Mouse (Mus musculus): ENCODE results near the gene Btn2a2. TPM values are rescaled to one million over a fixed set of nuclear protein-coding genes. Genes with fewer than 3 reads are reported as not detected.
A peak's percentile ranks its signal among the peaks of the same experiment; 100 is the strongest.
"Not testable (repeated sequence)": the region's sequence is repeated elsewhere in the genome, so short reads cannot be mapped to it uniquely, and the experiment has no call there.

The Btn2a2 gene
- polyA plus RNA-seq, 1 experiment from 2014 or later, result 0.40 TPM

DNA sequence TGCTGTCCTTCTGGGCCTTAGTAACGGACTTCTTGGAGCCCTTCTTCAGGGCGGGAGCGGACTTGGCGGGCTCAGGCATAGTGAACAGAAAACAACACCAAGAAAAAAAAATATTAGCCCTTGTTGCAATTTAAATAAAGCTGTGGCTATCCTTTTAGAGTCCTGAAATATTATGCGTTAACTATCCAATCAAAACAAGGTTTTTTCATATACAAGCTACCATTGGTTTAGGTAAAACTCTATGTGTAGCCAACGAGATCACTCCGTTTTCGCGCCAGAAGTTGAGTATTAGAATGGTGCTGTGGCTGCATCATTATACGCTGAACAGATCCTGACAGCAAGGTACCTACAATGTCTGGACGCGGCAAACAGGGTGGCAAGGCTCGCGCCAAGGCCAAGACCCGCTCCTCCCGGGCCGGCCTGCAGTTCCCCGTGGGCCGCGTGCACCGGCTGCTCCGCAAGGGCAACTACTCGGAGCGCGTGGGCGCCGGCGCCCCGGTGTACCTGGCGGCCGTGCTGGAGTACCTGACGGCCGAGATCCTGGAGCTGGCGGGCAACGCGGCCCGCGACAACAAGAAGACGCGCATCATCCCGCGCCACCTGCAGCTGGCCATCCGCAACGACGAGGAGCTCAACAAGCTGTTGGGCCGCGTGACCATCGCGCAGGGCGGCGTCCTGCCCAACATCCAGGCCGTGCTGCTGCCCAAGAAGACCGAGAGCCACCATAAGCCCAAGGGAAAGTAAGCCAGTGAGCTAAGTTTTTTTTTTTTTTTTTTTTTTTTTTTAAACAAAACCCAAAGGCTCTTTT lies 45.1 kb upstream of the Btn2a2 start, which contains the start of gene Hist1h2af:
Gene Hist1h2af, plus strand, starts transcription at position 347 of the 808 bp plus-strand sequence.
- H3K4me2 ChIP-seq (ENCODE audit: low read depth, low read length), result peak within 1 kb of the TSS; percentile 78
- not testable (repeated sequence) for H3K36me3 ChIP-seq (ENCODE audit: control insufficient read depth, insufficient read depth, low read length)

DNA sequence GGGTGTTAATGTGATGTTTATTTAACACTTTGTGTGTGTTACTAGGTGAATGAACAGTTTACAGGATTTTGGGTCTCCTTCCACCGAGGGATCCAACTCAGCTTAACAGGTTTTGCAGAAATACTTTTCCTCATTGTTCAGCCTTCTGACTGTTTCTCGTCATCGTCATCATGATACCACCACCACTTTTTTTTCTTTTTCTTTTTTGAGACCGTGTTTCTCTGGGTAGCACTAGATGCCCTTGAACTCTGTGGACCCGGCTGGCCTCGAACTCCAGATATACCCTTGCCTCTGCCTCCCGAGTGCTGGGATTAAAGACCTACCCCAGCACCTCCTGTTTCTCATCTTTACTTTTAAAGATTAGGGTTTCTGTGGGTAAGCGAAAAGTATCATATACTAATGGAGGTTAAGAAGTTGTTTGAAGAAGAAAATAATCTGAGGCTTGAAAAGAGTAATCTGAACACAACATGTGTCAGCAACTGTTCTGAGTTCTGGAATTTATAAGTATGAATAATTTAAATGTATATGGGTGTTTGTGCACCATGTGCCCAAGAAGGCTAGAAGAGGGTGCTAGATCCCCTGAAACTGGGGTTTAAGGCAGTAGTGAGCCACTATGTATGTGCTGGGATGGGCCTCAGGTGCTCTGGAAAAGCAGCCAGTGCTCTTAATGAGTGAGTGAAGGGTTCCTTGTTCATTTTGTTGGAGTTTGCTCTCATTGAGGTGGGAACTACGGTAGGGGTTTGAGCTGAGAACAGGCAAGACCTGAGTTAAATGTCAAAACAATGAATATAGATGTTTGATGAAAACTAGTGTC lies 43.8 kb upstream of the Btn2a2 start:
- peaks cover 34% of the 10 kb centered on the region for H3K4me1 ChIP-seq (ENCODE audit: control insufficient read depth, insufficient read depth, low read length)
- 18% methylated on average over 9 of the region's 9 CpGs for WGBS

More for the DNA sequence above, 45.1 kb upstream of the Btn2a2 start, which contains the start of gene Hist1h2af:
- Histone ChIP-seq H3K27ac (replicated peaks; ENCODE audit: low read depth, low read length) (peak within 1 kb of the TSS; percentile 99), H3K4me3 (ENCODE audit: low read depth, low read length) (peak within 1 kb of the TSS; percentile 56), H3K4me1 (ENCODE audit: control insufficient read depth, insufficient read depth, low read length) (peaks cover 34% of the 10 kb centered on the region), H3K9ac (ENCODE audit: low read depth, low read length) (peak within 1 kb of the TSS; percentile 79)
- DNase-seq (ENCODE audit: low spot score) (peak; percentile 97), ATAC-seq (ENCODE audit: low read depth) (peak; percentile 45)
- not testable (repeated sequence) for H3K9me3 ChIP-seq (ENCODE audit: control insufficient read depth, low read length); H3K27me3 ChIP-seq (replicated peaks; ENCODE audit: control insufficient read depth, insufficient read depth, low read length)
- WGBS, result 0% methylated on average over 22 of the region's 53 CpGs

DNA sequence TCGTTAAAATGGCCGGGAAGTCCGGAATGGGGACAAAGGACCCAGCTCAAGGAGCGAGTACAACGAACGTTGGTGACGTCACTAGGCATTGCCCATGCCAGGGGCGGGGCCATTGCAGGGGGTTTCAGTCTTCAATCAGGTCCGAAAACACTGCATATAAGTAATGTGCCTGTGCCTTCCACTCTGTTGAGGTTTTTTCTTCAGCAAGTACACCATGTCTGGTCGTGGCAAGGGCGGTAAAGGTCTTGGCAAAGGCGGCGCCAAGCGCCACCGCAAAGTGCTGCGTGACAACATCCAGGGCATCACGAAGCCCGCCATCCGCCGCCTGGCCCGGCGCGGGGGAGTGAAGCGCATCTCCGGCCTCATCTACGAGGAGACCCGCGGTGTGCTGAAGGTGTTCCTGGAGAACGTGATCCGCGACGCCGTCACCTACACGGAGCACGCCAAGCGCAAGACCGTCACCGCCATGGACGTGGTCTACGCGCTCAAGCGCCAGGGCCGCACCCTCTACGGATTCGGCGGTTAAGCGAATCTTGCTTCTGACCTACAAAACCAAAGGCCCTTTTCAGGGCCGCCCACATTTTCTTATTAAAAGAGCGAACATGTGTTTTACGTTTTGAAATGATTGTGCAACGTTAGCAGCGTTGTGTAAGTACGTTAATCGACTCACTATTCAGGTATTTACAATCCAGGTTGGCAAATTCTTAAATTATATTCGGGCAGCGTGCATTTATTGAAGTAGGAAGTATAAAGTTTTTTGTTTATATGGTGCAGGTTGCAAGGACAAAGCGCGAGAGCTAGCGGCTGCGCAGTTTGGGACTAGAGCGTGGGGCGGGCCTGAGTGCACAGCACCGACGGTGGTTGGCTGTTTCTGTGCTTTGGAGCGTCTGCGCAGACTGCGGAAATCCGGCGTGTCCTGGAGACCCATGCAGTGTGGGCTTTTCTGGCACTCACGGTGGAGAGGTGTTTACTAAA lies 42.5 kb upstream of the Btn2a2 start, which contains the start of gene Hist1h4h:
Gene Hist1h4h, plus strand, starts transcription at position 150 of the 975 bp plus-strand sequence.
- peaks cover 23% of the 10 kb centered on the region for H3K4me1 ChIP-seq (ENCODE audit: control insufficient read depth, insufficient read depth, low read length)
- H3K27ac ChIP-seq (replicated peaks; ENCODE audit: low read depth, low read length), result peak within 1 kb of the TSS; percentile 99
- H3K9ac ChIP-seq (ENCODE audit: low read depth, low read length), result peak within 1 kb of the TSS; percentile 79
- peak within 1 kb of the TSS; percentile 56 for H3K4me3 ChIP-seq (ENCODE audit: low read depth, low read length)
- peak; percentile 84 for ATAC-seq (ENCODE audit: low read depth)
- peak within 1 kb of the TSS; percentile 78 for H3K4me2 ChIP-seq (ENCODE audit: low read depth, low read length)
- WGBS, result under 1% methylated on average over 43 of the region's 70 CpGs
- H3K36me3 ChIP-seq (ENCODE audit: control insufficient read depth, insufficient read depth, low read length), result no peaks in the 10 kb centered on the region
- H3K27me3 ChIP-seq (replicated peaks; ENCODE audit: control insufficient read depth, insufficient read depth, low read length), result no peaks in the 10 kb centered on the region
- no peaks in the 10 kb centered on the region for H3K9me3 ChIP-seq (ENCODE audit: control insufficient read depth, low read length)
- DNase-seq (ENCODE audit: low spot score), result peak; percentile 98

More for the DNA sequence above, 43.8 kb upstream of the Btn2a2 start:
- DNase-seq (ENCODE audit: low spot score) (no peak), ATAC-seq (ENCODE audit: low read depth) (no peak)
- H3K9me3 ChIP-seq (ENCODE audit: control insufficient read depth, low read length), result no peaks in the 10 kb centered on the region
- H3K36me3 ChIP-seq (ENCODE audit: control insufficient read depth, insufficient read depth, low read length), result no peaks in the 10 kb centered on the region
- H3K4me3 ChIP-seq (ENCODE audit: low read depth, low read length), result peak overlapping the region; percentile 56
- peak overlapping the region; percentile 79 for H3K9ac ChIP-seq (ENCODE audit: low read depth, low read length)
- H3K4me2 ChIP-seq (ENCODE audit: low read depth, low read length), result peak overlapping the region; percentile 78
- H3K27ac ChIP-seq (replicated peaks; ENCODE audit: low read depth, low read length), result peak overlapping the region; percentile 99
- H3K27me3 ChIP-seq (replicated peaks; ENCODE audit: control insufficient read depth, insufficient read depth, low read length), result no peaks in the 10 kb centered on the region

- Histone ChIP-seq H3K27me3 (replicated peaks; ENCODE audit: control insufficient read depth, insufficient read depth, low read length) (no peaks in the 10 kb centered on the region), H3K36me3 (ENCODE audit: control insufficient read depth, insufficient read depth, low read length) (no peaks in the 10 kb centered on the region), H3K27ac (replicated peaks; ENCODE audit: low read depth, low read length) (peak overlapping the region; percentile 99), H3K9ac (ENCODE audit: low read depth, low read length) (peak overlapping the region; percentile 79), H3K9me3 (ENCODE audit: control insufficient read depth, low read length) (no peaks in the 10 kb centered on the region), H3K4me3 (ENCODE audit: low read depth, low read length) (peak overlapping the region; percentile 56), H3K4me2 (ENCODE audit: low read depth, low read length) (peak overlapping the region; percentile 78), H3K4me1 (ENCODE audit: control insufficient read depth, insufficient read depth, low read length) (peaks cover 21% of the 10 kb centered on the region)
- ATAC-seq (ENCODE audit: low read depth) (no peak), DNase-seq (ENCODE audit: low spot score) (peak; percentile 68)
- WGBS, result under 1% methylated on average over 20 of the region's 20 CpGs
Measured at GRCm38 (mm10) chr13:23530181-23530900, 41.7 kb upstream of the Btn2a2 start.

DNA sequence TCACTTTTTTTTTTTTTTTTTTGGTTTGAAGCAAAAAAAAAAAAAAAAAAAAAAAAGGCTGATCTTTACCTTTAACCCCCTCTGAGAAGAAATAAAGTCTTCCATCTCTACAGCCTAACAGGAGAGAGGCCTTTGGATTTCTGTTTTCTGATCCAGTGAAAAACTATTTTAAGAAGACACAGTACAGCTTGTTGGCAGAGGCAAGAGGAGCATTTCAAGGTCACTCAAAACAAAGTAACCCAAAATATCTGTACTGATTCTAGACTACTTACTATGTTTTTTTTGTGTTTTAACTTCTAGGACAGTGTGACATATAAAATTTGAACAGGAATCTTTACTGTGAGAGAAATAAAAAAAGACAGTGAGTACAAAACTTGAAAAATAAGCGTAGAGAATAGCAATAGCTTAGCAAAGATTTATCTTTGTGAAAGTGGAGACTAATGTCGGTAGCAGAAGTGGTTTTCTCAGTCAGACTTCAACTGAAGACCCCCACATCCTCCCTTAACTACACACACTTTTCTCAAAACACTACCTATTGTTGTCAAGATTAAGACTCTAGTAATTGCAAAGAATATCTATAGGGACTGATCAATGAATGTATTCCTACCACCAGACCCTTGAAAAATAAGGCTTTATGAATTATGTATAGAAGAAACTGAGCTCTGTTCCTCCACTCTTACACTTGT lies 41.0 kb upstream of the Btn2a2 start:
- Histone ChIP-seq H3K4me3 (ENCODE audit: low read depth, low read length) (peak overlapping the region; percentile 56), H3K4me2 (ENCODE audit: low read depth, low read length) (peak overlapping the region; percentile 78), H3K36me3 (ENCODE audit: control insufficient read depth, insufficient read depth, low read length) (no peaks in the 10 kb centered on the region), H3K27me3 (replicated peaks; ENCODE audit: control insufficient read depth, insufficient read depth, low read length) (no peaks in the 10 kb centered on the region), H3K27ac (replicated peaks; ENCODE audit: low read depth, low read length) (peak overlapping the region; percentile 99), H3K4me1 (ENCODE audit: control insufficient read depth, insufficient read depth, low read length) (peaks cover 21% of the 10 kb centered on the region), H3K9ac (ENCODE audit: low read depth, low read length) (peak overlapping the region; percentile 79), H3K9me3 (ENCODE audit: control insufficient read depth, low read length) (no peaks in the 10 kb centered on the region)
- DNase-seq (ENCODE audit: low spot score), result no peak
- no peak for ATAC-seq (ENCODE audit: low read depth)
- 25% methylated on average over 2 of the region's 2 CpGs for WGBS

- 75% methylated on average over 5 of the region's 5 CpGs for WGBS
- Histone ChIP-seq H3K4me2 (ENCODE audit: low read depth, low read length) (peak overlapping the region; percentile 78), H3K27me3 (replicated peaks; ENCODE audit: control insufficient read depth, insufficient read depth, low read length) (no peaks in the 10 kb centered on the region), H3K27ac (replicated peaks; ENCODE audit: low read depth, low read length) (no peak overlapping the region), H3K36me3 (ENCODE audit: control insufficient read depth, insufficient read depth, low read length) (no peaks in the 10 kb centered on the region), H3K9ac (ENCODE audit: low read depth, low read length) (0 out of 2 replicates have a peak overlapping the region, but pooled peaks have one; percentile 2), H3K4me3 (ENCODE audit: low read depth, low read length) (no peak overlapping the region), H3K9me3 (ENCODE audit: control insufficient read depth, low read length) (no peaks in the 10 kb centered on the region), H3K4me1 (ENCODE audit: control insufficient read depth, insufficient read depth, low read length) (peaks cover 21% of the 10 kb centered on the region)
- no peak for DNase-seq (ENCODE audit: low spot score)
- ATAC-seq (ENCODE audit: low read depth), result no peak
Measured at GRCm38 (mm10) chr13:23529005-23529404, 40.3 kb upstream of the Btn2a2 start.

DNA sequence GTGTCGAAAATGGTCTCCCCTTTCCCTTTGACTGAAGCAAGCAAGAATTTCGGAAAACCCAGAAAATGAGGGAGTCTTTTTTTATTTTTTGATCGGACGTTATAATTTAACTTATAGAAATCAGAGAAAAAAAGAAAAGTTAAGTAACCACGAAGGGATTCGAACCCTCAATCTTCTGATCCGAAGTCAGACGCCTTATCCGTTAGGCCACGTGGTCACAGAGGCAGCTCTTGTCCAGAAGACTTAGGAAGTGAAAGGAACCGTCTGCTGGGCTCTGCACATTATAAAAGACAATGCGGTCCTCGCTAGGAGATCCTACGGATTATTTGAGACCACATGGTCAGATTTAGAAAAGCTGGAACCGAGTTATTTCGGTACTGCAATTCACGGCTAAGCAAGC lies 37.7 kb upstream of the Btn2a2 start:
- H3K27ac ChIP-seq (replicated peaks; ENCODE audit: low read depth, low read length), result peak overlapping the region; percentile 66; the same call in 1 of the 2 replicates
- ATAC-seq (ENCODE audit: low read depth), result peak; percentile 53; the same call in 1 of the 2 replicates
- H3K9ac ChIP-seq (ENCODE audit: low read depth, low read length), result peak overlapping the region; percentile 52

More for the DNA sequence above, 37.7 kb upstream of the Btn2a2 start:
- peaks cover 7% of the 10 kb centered on the region; the same call in 1 of the 2 replicates for H3K4me1 ChIP-seq (ENCODE audit: control insufficient read depth, insufficient read depth, low read length)
- peak overlapping the region; percentile 41 for H3K4me3 ChIP-seq (ENCODE audit: low read depth, low read length)
- peak overlapping the region; percentile 55 for H3K4me2 ChIP-seq (ENCODE audit: low read depth, low read length)
- no peaks in the 10 kb centered on the region for H3K36me3 ChIP-seq (ENCODE audit: control insufficient read depth, insufficient read depth, low read length)
- no peaks in the 10 kb centered on the region for H3K27me3 ChIP-seq (replicated peaks; ENCODE audit: control insufficient read depth, insufficient read depth, low read length)
- H3K9me3 ChIP-seq (ENCODE audit: control insufficient read depth, low read length), result no peaks in the 10 kb centered on the region
- under 1% methylated on average over 17 of the region's 17 CpGs for WGBS
- peak; percentile 94 for DNase-seq (ENCODE audit: low spot score)

All from embryonic facial prominence, embryonic 14.5 days (tissue).